Comparison of ENCODE assay signal across 18 mouse cellular contexts in the genomic region with DNA sequence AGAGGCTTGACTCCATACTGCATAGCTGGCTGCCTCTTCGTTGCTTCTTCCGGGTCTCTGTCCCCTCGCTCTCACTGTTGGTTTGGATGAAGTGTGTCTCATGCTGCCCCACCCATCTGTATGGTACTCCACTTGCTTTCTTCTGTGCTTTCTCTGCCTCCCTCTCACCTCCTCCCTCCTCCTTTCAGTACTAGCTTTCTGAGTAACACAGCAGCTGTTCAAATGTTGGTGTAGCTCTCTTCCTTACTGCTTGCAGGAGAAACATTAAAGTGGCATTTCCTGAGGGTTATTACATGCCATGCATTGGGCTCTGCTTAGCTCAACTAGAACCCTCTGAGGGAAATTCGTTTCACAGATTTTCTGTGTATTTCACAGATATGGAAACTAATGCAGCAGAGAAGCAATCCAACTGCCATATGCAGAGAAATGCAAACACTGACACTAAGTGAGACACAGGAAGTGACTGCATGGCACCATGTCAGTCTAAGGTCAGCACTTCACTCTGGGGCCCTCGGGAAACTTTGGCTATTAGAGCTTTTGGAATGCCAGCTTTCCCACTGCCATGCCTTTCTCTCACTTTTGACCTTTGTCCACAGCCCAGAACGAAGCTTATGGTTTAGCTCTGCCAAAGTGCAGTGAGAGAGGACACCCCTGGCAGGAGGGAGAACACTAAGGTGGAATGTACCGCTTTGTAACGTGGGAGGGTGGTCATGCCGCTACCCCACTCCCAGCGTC. TPM values are rescaled to one million over a fixed set of nuclear protein-coding genes. Genes with fewer than 3 reads are reported as not detected.
A peak's percentile ranks its signal among the peaks of the same experiment; 100 is the strongest.
DNase-seq lines count a peak whose midpoint lies in the region; ATAC-seq and TF ChIP-seq lines count a peak whose summit lies in the region.
"Had no signal": no experiment of that assay in that cellular context is flagged by ENCODE, and none has a peak within 500 bp of the region (broad histone marks: within the 10 kb centered on the region; RNA-seq: fewer than 3 reads in every experiment).

No protein-coding gene starts in this region.

- peaks cover 17% of the 10 kb centered on the region for H3K36me3 ChIP-seq in lung, postnatal 0 days (ENCODE audit: insufficient read depth, low read length)

- TF ChIP-seq POLR2A in embryonic fibroblast, embryonic 13.5 days (IDR thresholded peaks at IDR 0.05; ENCODE audit: low read depth, low read length), result no peak

- H3K9me3 ChIP-seq in lung, postnatal 0 days (ENCODE audit: low read length), result no peaks in the 10 kb centered on the region
- H3K9me3 ChIP-seq: forebrain, embryonic 10.5 days; limb, embryonic 12.5 days; liver, embryonic 15.5 days; neural tube, embryonic 12.5 days had no signal

- H3K4me2 ChIP-seq in lung, postnatal 0 days (replicated peaks; ENCODE audit: low read depth, low read length), result no peak overlapping the region
- H3K4me2 ChIP-seq: limb, embryonic 12.5 days; liver, embryonic 15.5 days; neural tube, embryonic 12.5 days had no signal

- TF ChIP-seq CTCF in lung, postnatal 0 days (IDR thresholded peaks at IDR 0.05), result no peak
- TF ChIP-seq CTCF in embryonic fibroblast, embryonic 13.5 days (IDR thresholded peaks at IDR 0.05; ENCODE audit: borderline replicate concordance, insufficient read depth, low read length), result no peak

- H3K27ac ChIP-seq in lung, postnatal 0 days (ENCODE audit: low read length), result peak overlapping the region; percentile 14; the same call in 1 of the 2 replicates
- peak overlapping the region; percentile 6; the same call in 1 of the 2 replicates for H3K27ac ChIP-seq in embryonic fibroblast, embryonic 13.5 days (ENCODE audit: insufficient read depth, low read length)
- H3K27ac ChIP-seq: forebrain, embryonic 10.5 days; hindbrain, postnatal 0 days; limb, embryonic 12.5 days; liver, embryonic 15.5 days; neural tube, embryonic 12.5 days had no signal

- no peak overlapping the region for H3K9ac ChIP-seq in lung, postnatal 0 days (replicated peaks; ENCODE audit: low read depth)
- H3K9ac ChIP-seq: limb, embryonic 12.5 days; liver, embryonic 15.5 days; neural tube, embryonic 12.5 days had no signal

- TF ChIP-seq EP300 in lung, postnatal 0 days (IDR thresholded peaks at IDR 0.05), result no peak

- ATAC-seq in lung, postnatal 0 days, result no peak
- ATAC-seq: hindbrain, postnatal 0 days had no signal

- no peak overlapping the region for H3K4me3 ChIP-seq in lung, postnatal 0 days (ENCODE audit: low read depth, low read length)
- H3K4me3 ChIP-seq in embryonic fibroblast, embryonic 13.5 days (ENCODE audit: insufficient read depth, low read length), result no peak overlapping the region
- H3K4me3 ChIP-seq: forebrain, embryonic 10.5 days; limb, embryonic 12.5 days; liver, embryonic 15.5 days; neural tube, embryonic 12.5 days had no signal

- WGBS in lung, postnatal 0 days, result 69% methylated on average over 10 of the region's 10 CpGs

- H3K27me3 ChIP-seq in lung, postnatal 0 days (replicated peaks; ENCODE audit: insufficient read depth, low read length), result no peaks in the 10 kb centered on the region
- H3K27me3 ChIP-seq: limb, embryonic 12.5 days; liver, embryonic 15.5 days; neural tube, embryonic 12.5 days had no signal

- DNase-seq in frontal cortex, postnatal 36 days (ENCODE audit: low spot score in 2 of 2), result peak; percentile 29 to 33
- DNase-seq in frontal cortex, postnatal 10 days (ENCODE audit: low spot score in 2 of 2), result no peak
- DNase-seq in lung, postnatal 0 days (ENCODE audit: low spot score), result no peak
- no peak for DNase-seq in lung, adult 18-20 months
- peak; percentile 47 to 55 for DNase-seq in kidney, postnatal 36 days
- DNase-seq in cerebellum, adult 18-20 months, result no peak
- no peak for DNase-seq in cerebellum, adult 9-10 months
- DNase-seq: B cell, adult 2 months; cerebellum, postnatal 10 days; heart, postnatal 4 days; lung, postnatal 14 days; thymus, adult 2 months had no signal

- H3K4me1 ChIP-seq in lung, postnatal 0 days (ENCODE audit: insufficient read depth, low read depth, low read length), result no peaks in the 10 kb centered on the region
- H3K4me1 ChIP-seq in embryonic fibroblast, embryonic 13.5 days (ENCODE audit: control insufficient read depth, insufficient read depth, low read length), result peaks cover 14% of the 10 kb centered on the region; the same call in 1 of the 2 replicates
- H3K4me1 ChIP-seq: forebrain, embryonic 10.5 days; neural tube, embryonic 12.5 days had no signal

RNA-seq across cellular contexts. Expression of a gene that starts 18.2 kb away (rescaled TPM):
- 39.7 and 44.5 TPM in 2 replicates for polyA plus RNA-seq in lung, postnatal 0 days (2015; fragmentation: Nextera tagmentation; extraction: Ambion mirVana)
- polyA plus RNA-seq in embryonic fibroblast, embryonic 13.5 days (2011; ENCODE audit: insufficient read length, low read depth, missing spikeins), result 114 and 120 TPM in 2 replicates

RNA-seq across cellular contexts. Expression of a gene that starts 45.9 kb away (rescaled TPM):
- polyA plus RNA-seq in lung, postnatal 0 days (2015; fragmentation: Nextera tagmentation; extraction: Ambion mirVana), result 4.7 and 5.5 TPM in 2 replicates
- polyA plus RNA-seq in embryonic fibroblast, embryonic 13.5 days (2011; ENCODE audit: insufficient read length, low read depth, missing spikeins), result 4.7 and 5.3 TPM in 2 replicates

Comparison
In these comparisons a context has a peak if more than half of its experiments do, and no peak if none do; other contexts are left out.
1. DNase-seq: peak in frontal cortex, postnatal 36 days (2 of 2) and kidney, postnatal 36 days (2 of 2); none in frontal cortex, postnatal 10 days (0 of 2), lung, postnatal 0 days (single experiment), lung, adult 18-20 months (0 of 2), cerebellum, adult 18-20 months (0 of 2) and cerebellum, adult 9-10 months (single experiment).